Mouse (Mus musculus): ENCODE results near the gene Iffo2.
A peak's percentile ranks its signal among the peaks of the same experiment; 100 is the strongest.

GRCm38 (mm10) chr4:139611542-139611953, 81.2 kb downstream of the Iffo2 start:
- TF ChIP-seq MAX (IDR thresholded peaks at IDR 0.05; ENCODE audit: low read length) (no peak), POLR2A (IDR thresholded peaks at IDR 0.05; ENCODE audit: low read depth, low read length) (no peak), CTCF (conservative IDR thresholded peaks at IDR 0.05 in 1 of 2, IDR thresholded peaks at IDR 0.05 in 1 of 2; ENCODE audit: low read depth in 2 of 2, low read length in 2 of 2) (peak; percentile 94 to 100), POLR2AphosphoS2 (IDR thresholded peaks at IDR 0.05; ENCODE audit: low read depth, low read length) (no peak), CHD1 (IDR thresholded peaks at IDR 0.05; ENCODE audit: low read depth, low read length) (no peak), SMC3 (IDR thresholded peaks at IDR 0.05; ENCODE audit: low read depth, low read length) (peak; percentile 81), USF1 (IDR thresholded peaks at IDR 0.05; ENCODE audit: low read depth, low read length) (no peak), RAD21 (IDR thresholded peaks at IDR 0.05; ENCODE audit: low read depth, low read length) (peak; percentile 78), KAT2A (IDR thresholded peaks at IDR 0.05; ENCODE audit: insufficient replicate concordance, low read length) (no peak), TCF12 (IDR thresholded peaks at IDR 0.05; ENCODE audit: low read depth, low read length) (no peak)
